Mouse (Mus musculus): ENCODE measurements at regions not wholly inside any gene's neighbourhood (a gene's known extent, or its start where the extent isn't known, plus 50 kb on each side); places are given as distances from the start of the nearest gene placed in this dataset.

- no peak overlapping the region for H3K4me2 ChIP-seq
- WGBS = 76% methylated on average over 3 of the region's 3 CpGs
- ATAC-seq (replicated peaks; ENCODE audit: low FRiP score) = no peak
- H3K36me3 ChIP-seq = no peaks in the 10 kb centered on the region
- no peak overlapping the region for H3K9ac ChIP-seq
- H3K9me3 ChIP-seq (replicated peaks) = no peaks in the 10 kb centered on the region
- H3K27me3 ChIP-seq = no peaks in the 10 kb centered on the region
- no peak overlapping the region for H3K4me3 ChIP-seq (replicated peaks)
- H3K27ac ChIP-seq = no peak overlapping the region
- no peaks in the 10 kb centered on the region for H3K4me1 ChIP-seq
Observed at GRCm38 (mm10) chr1:30751138-30751907, 122.4 kb downstream of the Phf3 start.

GRCm38 (mm10) chr1:30741955-30742354 lies 131.8 kb downstream of the Phf3 start:
- no peak overlapping the region for H3K4me3 ChIP-seq (replicated peaks)
- no peak for ATAC-seq (replicated peaks; ENCODE audit: low FRiP score)
- no peaks in the 10 kb centered on the region for H3K27me3 ChIP-seq
- no peak overlapping the region for H3K4me2 ChIP-seq
- H3K9me3 ChIP-seq (replicated peaks) = no peaks in the 10 kb centered on the region
- H3K9ac ChIP-seq = no peak overlapping the region
- H3K27ac ChIP-seq = no peak overlapping the region
- no peaks in the 10 kb centered on the region for H3K4me1 ChIP-seq
- no peaks in the 10 kb centered on the region for H3K36me3 ChIP-seq

- H3K9ac ChIP-seq = no peak overlapping the region
- H3K4me3 ChIP-seq (replicated peaks) = no peak overlapping the region
- ATAC-seq (replicated peaks; ENCODE audit: low FRiP score) = no peak; the same call in 1 of the 2 replicates
- no peaks in the 10 kb centered on the region for H3K36me3 ChIP-seq
- H3K27ac ChIP-seq = no peak overlapping the region
- no peaks in the 10 kb centered on the region for H3K4me1 ChIP-seq
- no peak overlapping the region for H3K4me2 ChIP-seq
- H3K27me3 ChIP-seq = no peaks in the 10 kb centered on the region
- WGBS = 65% methylated on average over 3 of the region's 3 CpGs
- H3K9me3 ChIP-seq (replicated peaks) = no peaks in the 10 kb centered on the region
Observed at GRCm38 (mm10) chr1:30740831-30741230, 132.9 kb downstream of the Phf3 start.

- Histone ChIP-seq H3K27ac (no peak overlapping the region), H3K9ac (no peak overlapping the region), H3K4me2 (no peak overlapping the region), H3K4me1 (no peaks in the 10 kb centered on the region), H3K36me3 (no peaks in the 10 kb centered on the region), H3K4me3 (replicated peaks) (no peak overlapping the region), H3K9me3 (replicated peaks) (no peaks in the 10 kb centered on the region), H3K27me3 (no peaks in the 10 kb centered on the region)
- no peak for ATAC-seq (replicated peaks; ENCODE audit: low FRiP score)
- 55% methylated on average over 2 of the region's 2 CpGs for whole genome bisulfite sequencing
Observed at GRCm38 (mm10) chr1:30721519-30721918, 152.2 kb downstream of the Phf3 start.

GRCm38 (mm10) chr1:30720829-30721228 lies 152.9 kb downstream of the Phf3 start:
- no peaks in the 10 kb centered on the region for H3K4me1 ChIP-seq
- 92% methylated on average over 2 of the region's 2 CpGs for WGBS
- H3K27me3 ChIP-seq = no peaks in the 10 kb centered on the region
- no peak overlapping the region for H3K4me2 ChIP-seq
- ATAC-seq (replicated peaks; ENCODE audit: low FRiP score) = no peak
- H3K27ac ChIP-seq = no peak overlapping the region
- no peaks in the 10 kb centered on the region for H3K9me3 ChIP-seq (replicated peaks)
- H3K9ac ChIP-seq = no peak overlapping the region
- no peak overlapping the region for H3K4me3 ChIP-seq (replicated peaks)
- H3K36me3 ChIP-seq = no peaks in the 10 kb centered on the region

GRCm38 (mm10) chr1:30718578-30718977 lies 155.1 kb downstream of the Phf3 start:
- H3K27ac ChIP-seq = no peak overlapping the region

GRCm38 (mm10) chr1:30716346-30716745 lies 157.4 kb downstream of the Phf3 start:
- 68% methylated on average over 1 of the region's 1 CpGs for WGBS
- no peak overlapping the region for H3K27ac ChIP-seq
- H3K4me1 ChIP-seq = 0 out of 2 replicates have a peak, but pooled peaks cover 3% of the 10 kb centered on the region
- H3K9me3 ChIP-seq (replicated peaks) = no peaks in the 10 kb centered on the region
- H3K9ac ChIP-seq = no peak overlapping the region
- ATAC-seq (replicated peaks; ENCODE audit: low FRiP score) = no peak
- H3K27me3 ChIP-seq = no peaks in the 10 kb centered on the region
- no peaks in the 10 kb centered on the region for H3K36me3 ChIP-seq
- H3K4me3 ChIP-seq (replicated peaks) = no peak overlapping the region
- no peak overlapping the region for H3K4me2 ChIP-seq

More at GRCm38 (mm10) chr1:30718578-30718977, 155.1 kb downstream of the Phf3 start:
- 84% methylated on average over 5 of the region's 5 CpGs for WGBS
- H3K4me1 ChIP-seq = 0 out of 2 replicates have a peak, but pooled peaks cover 3% of the 10 kb centered on the region
- no peak for ATAC-seq (replicated peaks; ENCODE audit: low FRiP score)
- H3K27me3 ChIP-seq = no peaks in the 10 kb centered on the region
- H3K4me2 ChIP-seq = no peak overlapping the region
- H3K9me3 ChIP-seq (replicated peaks) = no peaks in the 10 kb centered on the region
- no peak overlapping the region for H3K4me3 ChIP-seq (replicated peaks)
- H3K9ac ChIP-seq = no peak overlapping the region
- H3K36me3 ChIP-seq = no peaks in the 10 kb centered on the region

GRCm38 (mm10) chr1:30701116-30701515 lies 172.6 kb downstream of the Phf3 start:
- no peaks in the 10 kb centered on the region for H3K9me3 ChIP-seq (replicated peaks)
- 88% methylated on average over 3 of the region's 3 CpGs for WGBS
- H3K9ac ChIP-seq = no peak overlapping the region
- H3K4me3 ChIP-seq (replicated peaks) = no peak overlapping the region
- H3K4me1 ChIP-seq = no peaks in the 10 kb centered on the region
- H3K36me3 ChIP-seq = no peaks in the 10 kb centered on the region
- H3K4me2 ChIP-seq = no peak overlapping the region
- ATAC-seq (replicated peaks; ENCODE audit: low FRiP score) = no peak
- no peak overlapping the region for H3K27ac ChIP-seq
- no peaks in the 10 kb centered on the region for H3K27me3 ChIP-seq

- Histone ChIP-seq H3K27ac (no peak overlapping the region), H3K4me2 (no peak overlapping the region), H3K36me3 (no peaks in the 10 kb centered on the region), H3K4me3 (replicated peaks) (no peak overlapping the region), H3K9ac (no peak overlapping the region), H3K4me1 (no peaks in the 10 kb centered on the region), H3K9me3 (replicated peaks) (no peaks in the 10 kb centered on the region), H3K27me3 (no peaks in the 10 kb centered on the region)
- 49% methylated on average over 10 of the region's 10 CpGs for WGBS
- 0 out of 2 replicates have a peak, but pooled peaks have one; percentile 52 for ATAC-seq (replicated peaks; ENCODE audit: low FRiP score)
Observed at GRCm38 (mm10) chr1:30700399-30701081, 173.2 kb downstream of the Phf3 start.

- Histone ChIP-seq H3K36me3 (no peaks in the 10 kb centered on the region), H3K9me3 (replicated peaks) (no peaks in the 10 kb centered on the region), H3K4me2 (no peak overlapping the region), H3K4me3 (replicated peaks) (no peak overlapping the region), H3K4me1 (no peaks in the 10 kb centered on the region), H3K9ac (no peak overlapping the region), H3K27ac (no peak overlapping the region), H3K27me3 (no peaks in the 10 kb centered on the region)
- no peak for ATAC-seq (replicated peaks; ENCODE audit: low FRiP score)
Observed at GRCm38 (mm10) chr1:30696342-30696741, 177.4 kb downstream of the Phf3 start.

GRCm38 (mm10) chr1:30685318-30685717 lies 188.4 kb downstream of the Phf3 start:
- no peak for ATAC-seq (replicated peaks; ENCODE audit: low FRiP score)
- H3K27me3 ChIP-seq = no peaks in the 10 kb centered on the region
- H3K4me1 ChIP-seq = no peaks in the 10 kb centered on the region
- no peak overlapping the region for H3K27ac ChIP-seq
- no peak overlapping the region for H3K4me3 ChIP-seq (replicated peaks)
- no peak overlapping the region for H3K4me2 ChIP-seq
- no peaks in the 10 kb centered on the region for H3K9me3 ChIP-seq (replicated peaks)
- H3K9ac ChIP-seq = no peak overlapping the region
- no peaks in the 10 kb centered on the region for H3K36me3 ChIP-seq
- WGBS = 86% methylated on average over 3 of the region's 3 CpGs

GRCm38 (mm10) chr1:30683889-30684288 lies 189.8 kb downstream of the Phf3 start:
- H3K9me3 ChIP-seq (replicated peaks) = no peaks in the 10 kb centered on the region
- ATAC-seq (replicated peaks; ENCODE audit: low FRiP score) = no peak
- 70% methylated on average over 2 of the region's 2 CpGs for WGBS
- no peaks in the 10 kb centered on the region for H3K27me3 ChIP-seq
- H3K36me3 ChIP-seq = no peaks in the 10 kb centered on the region
- no peak overlapping the region for H3K4me3 ChIP-seq (replicated peaks)
- no peak overlapping the region for H3K9ac ChIP-seq
- no peak overlapping the region for H3K27ac ChIP-seq
- H3K4me1 ChIP-seq = no peaks in the 10 kb centered on the region
- H3K4me2 ChIP-seq = no peak overlapping the region
